Mouse (Mus musculus): Measurements from ENCODE around the gene Gp1ba.

Gene Gp1ba

DNA sequence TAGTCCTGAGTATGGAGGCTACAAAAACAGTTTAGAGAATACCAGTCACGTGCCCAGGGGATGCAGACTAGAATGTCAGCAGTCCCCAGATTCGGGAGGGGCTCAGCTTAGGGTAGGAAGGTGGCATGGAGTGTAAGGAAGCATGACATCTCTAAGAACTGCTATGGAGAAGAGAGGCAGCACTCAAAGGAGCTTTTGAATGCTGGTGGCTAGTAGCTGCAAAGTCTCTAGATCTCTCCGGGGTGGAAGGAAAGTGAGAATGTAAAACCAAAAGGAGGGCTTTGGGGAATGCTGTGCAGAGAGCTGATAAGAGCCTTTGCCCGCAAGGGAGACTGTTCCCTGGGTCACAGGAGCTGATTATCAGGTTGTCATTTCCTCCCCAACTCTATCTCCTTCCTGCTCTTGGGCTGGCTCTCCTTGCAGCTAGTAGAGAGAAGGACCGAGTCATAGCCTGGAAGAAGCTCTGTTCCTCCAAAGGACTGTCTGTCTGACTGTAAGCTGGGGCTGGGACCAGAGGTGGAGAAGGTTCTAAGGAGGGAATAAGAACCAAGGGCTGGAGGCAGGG is at the start of gene Gp1ba:
Gp1ba (plus strand) TSS at position 409 of the 565 bp plus-strand sequence.
- DNase-seq (ENCODE audit: low spot score) = no peak

DNA sequence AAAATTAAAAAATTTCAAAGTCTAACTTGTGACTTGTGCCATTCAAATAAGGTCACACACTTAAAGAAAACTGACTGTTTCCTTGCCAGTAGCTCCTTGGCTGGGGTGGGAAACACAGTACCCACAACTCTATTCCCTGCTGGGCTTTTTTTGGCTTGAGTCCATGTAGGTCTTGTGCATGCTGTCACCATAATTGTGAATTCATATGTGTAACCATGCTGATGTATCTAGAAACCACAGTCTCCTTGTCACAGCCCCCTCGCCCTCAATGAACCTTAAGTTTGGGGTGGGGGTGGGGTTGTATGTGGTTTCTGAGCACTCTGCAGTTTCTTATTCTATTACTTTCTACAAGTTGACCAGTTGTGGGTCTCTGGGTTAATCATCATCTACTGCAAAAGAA is 47.2 kb upstream of the Gp1ba start:
- DNase-seq (ENCODE audit: low spot score) = no peak

DNA sequence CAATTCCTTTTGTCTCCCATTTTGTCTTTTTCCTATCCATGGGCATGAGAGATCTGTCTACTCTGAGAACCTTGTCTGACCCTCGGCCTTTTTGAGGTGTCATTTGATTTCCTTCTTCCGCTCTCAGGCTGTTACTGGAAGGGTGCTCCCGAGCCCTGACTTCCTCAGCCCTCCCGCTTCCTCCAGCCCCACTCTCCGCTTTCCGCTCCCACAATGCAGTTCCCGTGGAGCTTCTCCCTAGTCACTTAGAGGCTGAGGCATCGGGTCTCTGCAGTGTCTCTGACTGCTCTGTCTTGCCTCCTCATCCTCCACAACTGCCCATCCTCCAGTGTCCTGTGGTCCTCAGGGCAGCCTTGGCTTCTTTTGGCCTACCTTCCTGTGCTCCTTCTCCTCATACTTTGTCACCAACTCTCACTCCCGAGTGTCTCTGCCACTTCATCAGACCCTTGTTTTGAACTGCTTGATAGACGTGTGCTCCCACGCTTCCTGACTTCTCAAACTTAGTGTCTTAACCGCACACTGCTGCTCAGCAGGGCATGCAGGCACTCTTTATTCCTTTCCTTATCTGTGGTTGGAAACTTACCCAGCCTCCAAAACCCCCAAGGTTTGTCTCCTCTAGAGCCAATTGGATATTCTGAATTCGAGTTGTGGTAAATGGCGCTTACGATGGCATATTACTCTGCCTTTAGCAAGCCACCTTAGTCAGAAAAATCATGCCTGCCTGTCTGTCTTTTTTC is 44.5 kb upstream of the Gp1ba start:
- no peak for DNase-seq (ENCODE audit: low spot score)

DNA sequence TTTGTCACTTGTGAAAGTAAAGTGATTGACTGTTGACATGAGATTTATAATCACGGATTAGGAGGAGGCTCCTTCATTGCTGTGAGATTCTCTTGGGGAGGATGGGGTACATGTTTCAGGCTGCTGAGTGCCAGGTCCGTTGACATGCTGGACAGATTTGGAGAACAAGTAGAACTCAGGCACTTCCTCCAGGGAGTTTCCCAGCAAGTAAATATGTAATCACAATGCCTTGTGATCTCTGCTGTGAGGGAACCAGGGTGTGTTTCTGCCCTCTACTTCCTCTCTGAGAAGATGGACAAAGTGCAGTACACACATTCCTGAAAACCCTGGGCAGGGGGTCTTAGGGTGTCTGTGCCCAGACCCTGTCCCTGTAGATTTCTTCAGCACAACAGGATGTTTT is 43.3 kb upstream of the Gp1ba start:
- DNase-seq (ENCODE audit: low spot score) = no peak

DNA sequence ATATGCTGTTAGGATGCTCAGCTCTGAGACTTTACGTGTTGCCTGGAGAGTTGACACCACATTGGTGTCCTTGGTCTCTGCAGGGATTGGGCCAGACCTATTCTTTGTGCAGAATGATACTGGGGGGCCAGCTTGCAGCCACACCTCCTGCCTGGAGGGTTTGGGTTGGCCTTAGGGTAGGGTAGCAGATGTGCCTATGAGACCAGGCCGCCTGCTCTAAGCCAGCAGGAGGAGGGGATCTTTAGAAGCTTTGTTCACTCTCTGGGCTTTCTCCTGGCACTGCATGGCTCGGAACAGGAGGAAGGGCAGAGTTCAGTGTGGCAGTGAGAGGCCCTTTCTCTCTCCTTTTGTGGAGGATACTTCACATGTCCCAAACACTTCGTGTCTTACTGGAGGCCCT is 42.8 kb upstream of the Gp1ba start:
- no peak for DNase-seq (ENCODE audit: low spot score)

DNA sequence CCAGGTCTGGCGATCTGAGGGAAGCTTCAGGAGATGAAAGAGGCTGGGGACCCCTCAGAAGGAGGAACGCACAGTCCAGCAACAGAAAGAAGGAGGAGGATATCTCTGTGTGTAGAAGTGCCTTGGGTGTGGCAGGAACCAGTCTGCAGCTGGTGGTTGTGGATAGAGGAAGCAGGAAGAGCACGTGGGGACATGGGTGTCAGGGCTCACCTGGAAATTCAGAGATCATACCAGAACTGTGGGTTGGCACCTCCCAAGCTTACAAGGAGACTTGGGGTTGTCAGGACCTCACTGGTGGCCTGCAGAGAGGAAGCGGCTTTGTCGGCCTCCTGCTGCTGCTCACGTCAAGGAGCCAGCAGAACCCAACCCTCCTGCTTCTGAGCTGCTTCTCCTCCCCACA is 41.6 kb upstream of the Gp1ba start:
- no peak for DNase-seq (ENCODE audit: low spot score)

DNA sequence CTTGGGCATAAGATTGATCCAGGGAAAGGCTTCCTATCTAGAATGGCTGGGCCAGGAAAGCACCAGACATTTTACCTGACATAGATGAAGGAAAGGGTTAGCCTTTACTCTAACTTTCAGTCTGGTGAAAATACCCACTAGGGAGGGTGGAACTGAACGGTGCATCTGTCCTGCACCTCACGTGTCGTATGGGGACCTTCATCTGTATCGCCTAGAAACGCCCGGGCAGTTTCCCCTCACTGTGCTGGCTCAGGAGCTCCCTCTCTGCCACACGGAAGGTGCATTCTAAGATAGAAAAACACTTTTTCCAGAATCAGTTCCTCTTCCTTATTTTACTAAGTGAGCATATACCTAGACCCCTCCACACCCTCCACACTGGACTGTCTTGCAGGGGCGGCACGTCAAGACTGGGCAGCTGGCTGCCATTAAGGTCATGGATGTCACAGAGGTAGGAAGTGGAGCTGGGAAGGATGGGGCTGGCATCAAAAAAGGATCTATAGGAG is 40.4 kb upstream of the Gp1ba start:
- no peak for DNase-seq (ENCODE audit: low spot score)

DNA sequence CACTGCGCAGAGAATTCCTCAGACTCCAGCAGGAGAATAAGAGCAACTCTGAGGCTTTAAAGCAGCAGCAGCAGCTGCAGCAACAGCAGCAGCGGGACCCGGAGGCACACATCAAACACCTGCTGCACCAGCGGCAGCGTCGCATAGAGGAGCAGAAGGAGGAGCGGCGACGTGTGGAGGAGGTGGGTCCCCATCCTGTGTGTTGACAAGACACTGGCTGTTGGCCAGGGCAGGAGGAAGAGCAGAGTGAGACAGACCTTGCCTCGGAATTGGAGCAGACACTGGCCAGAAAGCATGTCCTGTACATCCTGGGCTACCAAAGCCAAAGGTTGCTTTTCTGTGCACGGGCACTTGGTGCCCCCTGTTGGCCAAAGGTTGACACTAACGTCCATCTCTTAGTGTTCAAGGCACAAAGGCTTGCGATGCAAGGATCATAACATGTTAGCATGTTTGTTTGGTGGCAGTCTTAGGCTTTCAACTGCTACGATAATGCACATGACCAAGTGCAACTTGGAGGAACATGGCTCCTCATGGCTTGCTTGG is 33.8 kb upstream of the Gp1ba start:
- peak; percentile 76 for DNase-seq (ENCODE audit: low spot score)

DNA sequence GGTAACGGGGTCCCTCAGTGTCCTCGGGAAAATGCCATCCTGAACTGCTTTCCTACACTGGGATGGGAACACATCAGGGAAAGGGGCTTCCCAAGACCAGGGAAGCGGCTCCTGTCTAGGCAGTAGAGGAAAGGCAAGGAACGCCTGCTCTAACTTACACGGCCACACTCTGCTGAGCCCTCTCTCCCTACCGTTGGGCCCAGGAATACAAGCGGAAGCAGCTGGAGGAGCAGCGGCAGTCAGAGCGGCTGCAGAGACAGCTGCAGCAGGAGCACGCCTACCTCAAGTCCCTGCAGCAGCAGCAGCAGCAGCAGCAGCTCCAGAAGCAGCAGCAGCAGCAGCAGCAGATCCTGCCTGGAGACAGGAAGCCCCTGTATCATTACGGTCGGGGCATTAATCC is 32.2 kb upstream of the Gp1ba start:
- no peak for DNase-seq (ENCODE audit: low spot score)

DNA sequence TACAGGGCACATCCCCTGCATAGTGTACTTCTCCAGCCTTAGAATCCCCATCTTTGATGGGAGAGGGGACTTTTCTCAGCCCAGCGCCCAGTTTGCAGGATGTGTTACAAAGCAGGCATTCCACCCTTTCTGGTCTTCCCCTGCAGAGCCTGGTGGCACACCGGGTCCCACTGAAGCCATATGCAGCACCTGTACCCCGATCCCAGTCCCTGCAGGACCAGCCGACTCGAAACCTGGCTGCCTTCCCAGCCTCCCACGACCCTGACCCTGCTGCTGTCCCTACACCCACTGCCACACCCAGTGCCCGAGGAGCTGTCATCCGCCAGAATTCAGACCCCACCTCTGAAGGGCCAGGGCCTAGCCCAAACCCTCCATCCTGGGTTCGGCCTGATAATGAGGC is 31.3 kb upstream of the Gp1ba start:
- no peak for DNase-seq (ENCODE audit: low spot score)

DNA sequence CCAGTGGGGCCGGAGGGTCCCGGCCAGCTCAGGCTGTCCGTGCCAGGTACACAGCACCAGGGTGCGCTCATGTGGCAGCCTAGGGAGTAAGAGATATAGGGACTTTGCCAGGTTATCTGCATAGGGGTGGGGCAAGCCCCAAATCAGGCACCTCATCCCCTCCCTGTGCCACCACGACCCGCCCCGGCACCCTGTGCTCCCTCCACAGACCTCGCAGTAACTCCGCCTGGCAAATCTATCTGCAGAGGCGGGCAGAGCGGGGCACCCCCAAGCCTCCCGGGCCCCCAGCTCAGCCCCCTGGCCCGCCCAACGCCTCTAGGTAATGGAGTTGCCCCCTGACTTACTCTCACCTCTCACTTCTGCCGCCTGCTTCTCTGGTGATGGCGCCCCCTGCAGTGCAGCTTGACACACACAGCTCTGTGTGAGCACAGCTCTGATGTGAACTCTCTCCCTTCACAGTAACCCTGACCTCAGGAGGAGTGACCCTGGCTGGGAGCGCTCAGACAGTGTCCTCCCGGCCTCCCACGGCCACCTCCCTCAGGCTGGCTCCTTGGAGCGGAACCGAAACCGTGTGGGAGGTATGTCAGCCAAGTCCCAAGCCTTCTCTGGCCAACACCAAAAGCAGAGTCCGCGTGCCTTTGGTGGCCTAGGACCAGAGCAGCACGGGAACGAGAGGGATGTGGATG is 30.4 kb upstream of the Gp1ba start:
- no peak for DNase-seq (ENCODE audit: low spot score)

DNA sequence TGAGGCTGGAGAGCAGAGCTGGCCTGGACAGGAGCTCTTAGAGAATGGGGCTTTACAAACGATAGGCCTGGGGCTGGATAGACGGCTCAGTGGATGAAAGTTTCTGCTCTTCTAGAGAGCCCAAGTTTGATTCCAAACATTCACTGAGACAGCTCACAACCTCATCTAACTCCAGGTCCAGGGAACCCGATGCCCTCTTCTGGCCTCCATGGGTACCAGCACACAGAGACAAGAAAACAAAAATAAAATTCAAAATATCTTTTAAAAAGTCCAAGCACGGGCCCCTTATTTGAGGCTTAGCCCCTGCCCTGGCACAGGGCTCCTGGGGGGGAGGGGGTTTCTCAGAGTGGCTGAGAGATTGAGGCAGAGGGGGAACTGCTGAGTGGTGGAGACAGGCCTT is 28.2 kb upstream of the Gp1ba start:
- no peak for DNase-seq (ENCODE audit: low spot score)

DNA sequence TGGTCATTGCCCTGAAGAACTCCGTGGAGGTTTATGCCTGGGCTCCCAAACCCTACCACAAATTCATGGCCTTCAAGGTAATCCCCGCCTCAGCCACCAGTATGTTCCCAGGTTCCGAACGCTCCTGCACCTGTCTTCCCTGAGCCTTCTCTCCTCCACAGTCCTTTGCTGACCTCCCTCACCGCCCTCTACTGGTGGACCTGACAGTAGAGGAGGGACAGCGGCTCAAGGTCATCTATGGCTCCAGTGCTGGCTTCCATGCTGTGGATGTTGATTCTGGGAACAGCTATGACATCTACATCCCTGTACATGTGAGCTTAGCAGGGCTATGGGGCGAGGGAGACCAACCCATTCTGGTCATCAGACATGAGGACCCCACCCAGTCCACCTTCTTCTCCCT is 26.4 kb upstream of the Gp1ba start:
- no peak for DNase-seq (ENCODE audit: low spot score)

DNA sequence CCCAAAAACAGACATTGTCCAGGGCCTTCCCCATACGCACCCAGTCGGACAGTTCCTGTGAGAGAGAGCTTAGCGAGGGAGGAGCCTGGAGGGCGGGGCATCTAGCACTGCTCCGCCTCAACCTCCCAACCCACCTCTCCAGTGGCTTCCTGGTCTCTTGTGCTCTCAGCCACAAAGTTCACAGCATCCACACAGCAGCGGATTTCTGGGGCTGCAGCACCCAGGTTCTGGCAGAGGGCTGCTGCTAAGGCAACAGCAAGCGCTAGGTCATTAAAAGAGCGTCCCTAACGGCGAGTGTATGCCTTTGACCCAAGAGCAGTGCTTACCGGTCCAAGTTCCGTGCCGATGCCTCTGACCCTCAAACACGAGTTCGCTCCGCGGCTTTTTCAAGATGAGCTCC is 23.8 kb upstream of the Gp1ba start:
- DNase-seq (ENCODE audit: low spot score) = peak; percentile 77

DNA sequence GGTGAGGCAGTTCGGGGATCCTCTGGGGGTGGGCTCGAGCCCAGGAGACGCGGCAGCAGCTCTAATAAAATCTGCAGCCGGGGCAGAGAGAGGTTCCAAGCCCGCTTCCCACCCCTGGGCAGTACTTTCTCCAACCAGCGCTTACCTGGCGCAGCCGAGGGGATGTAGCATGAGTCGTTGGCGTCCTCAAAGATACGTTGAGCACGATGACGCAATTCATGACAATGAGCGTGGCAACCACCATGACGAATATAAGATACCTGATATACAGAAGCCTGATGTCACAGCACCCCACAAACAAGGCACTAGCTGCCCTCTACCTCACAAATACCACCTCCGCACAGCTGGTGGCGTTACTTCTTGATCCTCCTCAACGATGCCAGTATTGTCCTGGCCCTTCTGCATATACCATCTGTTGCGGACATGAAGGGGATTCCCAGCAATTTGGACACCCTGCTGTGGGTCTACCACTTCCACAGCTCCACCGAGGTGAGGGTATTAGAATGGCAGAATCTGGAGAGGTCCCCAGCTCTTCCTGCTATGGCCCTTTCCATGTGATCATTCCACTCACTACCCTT is 23.3 kb upstream of the Gp1ba start, which contains the start of gene 4930544D05Rik:
4930544D05Rik (plus strand) TSS at position 333 of the 578 bp plus-strand sequence.
- no peak for DNase-seq (ENCODE audit: low spot score)

DNA sequence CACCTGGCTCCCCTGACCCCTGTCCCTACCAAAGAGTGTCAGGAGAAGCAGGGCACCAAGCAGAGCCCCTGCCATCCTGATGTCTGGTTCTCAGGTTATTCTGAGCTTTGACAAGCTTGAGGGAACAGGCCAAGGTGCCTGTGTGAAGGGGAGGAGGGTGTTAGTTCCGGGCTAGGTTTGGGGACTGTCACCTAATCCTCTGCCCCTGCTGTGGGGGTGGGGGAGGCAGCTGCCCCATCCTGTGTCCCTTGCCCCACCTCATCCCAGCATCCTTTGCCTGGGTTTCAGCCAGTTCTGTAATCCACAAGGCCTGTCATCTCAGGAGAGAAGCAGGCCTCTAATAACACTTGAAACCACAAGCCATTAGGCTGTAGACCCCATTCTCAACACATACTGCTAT is 19.8 kb upstream of the Gp1ba start, which contains the start of gene Chrne:
Chrne (minus strand) TSS at position 116 of the 400 bp plus-strand sequence.
- no peak for DNase-seq (ENCODE audit: low spot score)

DNA sequence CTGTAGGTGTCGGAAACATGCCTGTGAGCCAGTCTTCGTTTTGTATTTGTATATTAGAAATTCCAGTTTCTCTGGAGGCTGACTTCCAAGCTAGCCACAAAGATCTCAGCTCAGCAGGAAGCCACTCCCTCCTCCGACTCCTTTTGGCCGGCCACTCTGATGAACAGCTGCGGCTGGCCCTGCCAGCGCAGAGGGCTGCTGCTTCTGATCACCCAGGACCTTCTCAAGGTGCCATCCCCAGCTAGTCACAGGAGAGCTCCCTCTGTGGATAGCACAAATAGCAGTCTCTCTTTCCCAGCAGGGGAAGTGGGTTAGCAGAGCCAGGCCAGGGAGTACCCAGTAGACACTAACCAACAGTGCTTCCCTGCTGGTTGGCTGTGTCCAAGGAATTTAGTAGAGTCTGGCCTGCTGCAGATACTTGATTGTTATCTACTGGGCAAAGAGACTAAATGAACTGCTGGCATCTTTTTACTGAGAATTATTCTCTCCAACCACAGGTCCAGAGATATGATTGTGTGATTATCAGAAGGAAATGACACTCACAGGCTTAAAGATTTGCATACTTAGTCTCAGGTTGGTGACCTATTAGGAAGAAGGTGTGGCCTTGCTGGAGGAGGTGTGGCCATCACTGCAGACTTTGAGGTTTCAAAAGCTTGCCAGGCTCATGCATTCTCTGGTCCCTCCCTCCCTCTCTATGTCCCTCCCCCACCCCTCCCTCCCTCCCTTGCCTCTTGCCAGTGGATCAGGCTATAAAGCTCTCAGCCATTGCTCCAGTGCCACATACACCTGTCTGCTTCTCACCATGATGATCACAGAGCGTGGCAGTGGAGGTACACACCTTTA is 16.7 kb upstream of the Gp1ba start:
- no peak for DNase-seq (ENCODE audit: low spot score)

DNA sequence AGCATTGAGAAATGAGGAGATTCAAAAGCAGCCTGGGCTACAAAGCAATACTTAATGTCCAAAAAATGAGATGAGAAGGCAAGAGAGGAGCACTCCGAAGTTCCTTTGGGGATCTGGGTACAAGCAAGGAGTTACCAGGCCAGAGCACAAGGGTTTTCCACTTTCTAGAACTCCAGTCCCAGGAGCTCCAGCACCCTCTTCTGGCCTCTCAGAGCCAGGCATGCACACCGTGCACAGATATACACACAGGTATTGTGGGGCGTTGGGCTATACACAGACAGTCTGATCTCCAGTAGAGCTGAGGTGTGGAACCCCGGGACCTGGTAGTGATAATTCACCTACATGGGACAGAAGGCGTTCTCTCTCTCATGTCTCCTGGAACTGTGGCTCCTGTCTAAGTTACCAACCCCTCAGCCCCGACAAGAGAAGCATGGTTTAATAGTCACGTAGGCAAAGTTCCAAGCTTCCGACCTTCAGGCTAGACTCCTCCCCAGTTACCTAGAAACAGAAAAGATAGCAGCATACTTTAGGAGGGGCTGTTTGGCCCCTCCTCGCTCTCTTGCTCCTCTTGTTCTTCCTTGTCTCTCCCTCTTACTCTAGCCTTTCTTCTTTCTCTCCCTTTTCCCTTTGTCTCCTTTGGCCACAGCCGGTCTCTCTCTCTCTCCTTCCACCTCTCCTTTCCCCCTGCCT is 15.7 kb upstream of the Gp1ba start:
- DNase-seq (ENCODE audit: low spot score) = no peak

DNA sequence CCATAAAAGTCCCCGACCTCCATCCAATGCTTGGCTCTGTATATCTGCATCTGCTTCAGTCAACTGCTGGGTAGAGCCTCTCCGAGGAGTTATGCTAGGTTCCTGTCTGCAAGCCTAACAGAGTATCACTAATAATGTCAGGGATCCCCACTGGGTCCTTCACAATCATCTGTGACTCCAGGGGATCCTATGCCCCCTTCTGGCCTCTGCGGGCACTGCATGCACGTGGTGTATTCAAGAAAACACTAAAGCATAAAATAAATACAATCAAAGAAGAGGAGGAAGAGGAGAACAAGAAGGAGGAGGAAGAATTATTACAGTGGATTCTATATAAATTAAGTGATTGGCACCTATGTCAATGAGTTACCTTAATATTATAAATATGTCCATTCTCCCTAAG is 13.4 kb upstream of the Gp1ba start:
- DNase-seq (ENCODE audit: low spot score) = peak; percentile 50

DNA sequence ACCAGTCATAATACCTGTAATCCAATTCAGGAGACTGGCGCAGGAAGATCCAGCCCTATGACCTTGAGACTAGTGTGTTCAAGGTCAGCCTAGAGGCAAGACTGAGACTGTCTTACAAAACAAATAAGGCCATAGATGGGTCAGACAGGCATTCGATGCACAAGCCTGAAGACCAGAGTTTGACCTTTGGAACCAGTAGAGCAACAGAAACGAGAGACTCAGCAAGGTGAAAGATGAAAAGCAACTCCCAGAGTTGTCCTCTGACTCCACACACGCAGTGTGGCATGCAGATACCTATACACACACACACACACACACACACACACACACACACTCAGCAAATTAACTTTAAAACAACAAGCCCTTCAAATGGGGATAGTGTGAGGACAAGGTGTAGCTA is 12.0 kb upstream of the Gp1ba start:
- DNase-seq (ENCODE audit: low spot score) = no peak

DNA sequence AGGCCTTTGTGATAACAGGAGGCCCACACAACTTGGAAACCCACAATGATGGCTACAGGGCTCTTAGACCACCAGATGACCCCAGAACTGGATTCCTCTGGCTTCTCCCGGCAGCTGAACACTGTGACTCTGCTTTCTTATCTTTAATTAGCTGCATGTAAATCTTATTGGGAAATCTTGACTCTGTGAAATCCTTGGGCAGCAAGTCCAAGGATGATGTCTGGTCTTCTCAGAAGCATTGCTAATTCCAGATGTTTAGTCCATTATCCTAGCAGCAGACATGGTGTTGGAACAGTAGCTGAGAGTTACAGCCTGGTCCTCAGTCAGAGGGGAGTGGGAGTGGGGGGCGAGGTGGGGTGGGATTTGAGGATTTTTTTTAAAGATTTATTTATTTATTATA is 10.5 kb upstream of the Gp1ba start:
- no peak for DNase-seq (ENCODE audit: low spot score)

All from urinary bladder, postnatal 14 days (tissue).